Mouse (Mus musculus) ES-Bruce4 (cell line): Measurements from ENCODE around the gene Dbn1. TPM values are rescaled to one million over a fixed set of nuclear protein-coding genes. Genes with fewer than 3 reads are reported as not detected.
"Not testable (repeated sequence)": the region's sequence is repeated elsewhere in the genome, so short reads cannot be mapped to it uniquely, and the experiment has no call there.

Experiments used
- H3K27ac ChIP-seq: 2 replicates; pipeline ENCODE4 v1.5.1; 2012; ENCODE audit warnings: low read length, inconsistent platforms; ENCODE audit not compliant: insufficient read depth
- H3K27me3 ChIP-seq: 2 replicates; pipeline ENCODE4 v1.6.1; 2012; ENCODE audit warnings: mild to moderate bottlenecking, low read length, inconsistent platforms; ENCODE audit not compliant: control insufficient read depth, poor library complexity, insufficient read depth, severe bottlenecking
- H3K36me3 ChIP-seq: 2 replicates; pipeline ENCODE4 v1.6.1; 2012; ENCODE audit warnings: inconsistent platforms, mild to moderate bottlenecking, low read length, moderate library complexity; ENCODE audit not compliant: control insufficient read depth, poor library complexity, insufficient read depth, severe bottlenecking
- H3K4me1 ChIP-seq: one replicate; pipeline ENCODE4 v1.8.1; 2011; ENCODE audit warnings: low read length; ENCODE audit not compliant: control insufficient read depth, insufficient read depth
- H3K4me3 ChIP-seq: 2 replicates; pipeline ENCODE4 v1.5.1; 2011; ENCODE audit warnings: low read depth, mild to moderate bottlenecking, low read length
- H3K9ac ChIP-seq: 2 replicates; pipeline ENCODE4 v1.6.1; 2012; ENCODE audit warnings: low read depth, mild to moderate bottlenecking, inconsistent platforms; ENCODE audit not compliant: poor library complexity, severe bottlenecking
- H3K9me3 ChIP-seq: replicated peaks from 2 replicates; pipeline ENCODE4 v1.6.1; 2012; ENCODE audit warnings: mild to moderate bottlenecking, low read length, inconsistent platforms; ENCODE audit not compliant: control insufficient read depth, poor library complexity, insufficient read depth, severe bottlenecking
- CTCF ChIP-seq: IDR thresholded peaks from one replicate; pipeline ENCODE4 v1.8.1; 2011; ENCODE audit warnings: low read depth, low read length
- EP300 ChIP-seq: IDR thresholded peaks from 2 replicates; pipeline ENCODE4 v1.6.1; 2011; ENCODE audit warnings: low read depth, low read length; ENCODE audit not compliant: insufficient read depth
- POLR2A ChIP-seq: IDR thresholded peaks from one replicate; pipeline ENCODE4 v1.8.1; 2011; ENCODE audit warnings: low read length; ENCODE audit not compliant: insufficient read depth
- polyA plus RNA-seq: library from polyadenylated mRNA; stranded (reverse); fragments of >200 nt; gene quantifications from 2 replicates; pipeline ENCODE4 v1.2.4, GENCODE M21; 2011; ENCODE audit warnings: low read depth; ENCODE audit not compliant: missing spikeins, insufficient read depth, insufficient read length

Gene Dbn1
- polyA plus RNA-seq, 1 experiment: 43.6 TPM

DNA sequence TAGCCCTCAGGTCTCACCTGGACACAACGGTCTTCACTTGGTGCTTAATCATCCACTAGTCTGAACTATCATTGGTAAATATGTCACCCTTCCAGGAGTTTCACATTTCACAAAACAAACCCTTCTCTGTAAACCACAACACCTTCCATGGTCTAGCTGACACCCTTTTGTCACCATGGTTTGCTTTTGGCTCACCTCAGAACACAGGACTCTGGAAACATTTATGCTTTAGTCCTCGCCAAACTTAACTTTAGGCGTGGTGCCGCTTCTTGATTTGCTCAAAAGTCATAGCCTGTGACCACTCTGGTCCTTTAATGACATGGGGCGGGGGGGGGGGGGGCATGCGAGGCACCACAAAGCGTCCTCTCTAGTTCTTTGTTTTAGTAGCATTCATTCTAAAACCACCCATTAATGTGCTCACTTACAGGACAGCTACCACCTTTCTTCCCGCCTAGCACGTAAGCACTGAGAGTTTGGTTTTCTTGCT is 44.1 kb downstream of the Dbn1 start:
- Histone ChIP-seq H3K27ac (peak overlapping the region; percentile 73), H3K36me3 (no peaks in the 10 kb centered on the region), H3K9me3 (no peaks in the 10 kb centered on the region), H3K4me3 (peak overlapping the region; percentile 90), H3K9ac (peak overlapping the region; percentile 69), H3K4me1 (peaks cover 10% of the 10 kb centered on the region), H3K27me3 (no peaks in the 10 kb centered on the region)
- TF ChIP-seq POLR2A (no peak), EP300 (no peak), CTCF (no peak)

DNA sequence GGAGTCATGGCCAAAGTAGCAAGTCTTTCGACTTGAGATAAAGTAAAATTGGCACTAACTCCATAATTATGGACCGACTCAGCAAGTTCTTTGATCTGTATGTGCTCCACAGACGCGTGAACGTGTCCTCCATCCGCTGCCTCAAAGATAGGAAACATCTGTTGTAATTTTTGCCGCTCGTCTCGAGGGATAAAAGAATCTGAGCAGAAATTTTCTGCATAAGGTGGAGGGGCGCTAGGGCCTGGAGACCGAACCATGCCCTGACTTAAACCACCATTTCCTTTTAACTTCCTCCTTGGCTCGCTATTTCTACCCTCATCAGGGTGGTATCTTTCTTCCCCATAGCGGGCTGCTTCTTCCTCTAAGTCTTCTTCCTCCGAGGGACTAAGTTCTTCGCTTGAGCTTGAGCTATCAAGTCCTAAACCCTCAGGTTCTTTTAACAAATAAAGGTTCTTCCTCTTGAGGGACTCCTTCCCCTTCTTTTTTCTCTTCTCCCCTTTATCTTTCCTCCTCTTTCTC is 50.7 kb downstream of the Dbn1 start:
- not testable (repeated sequence) for H3K4me1 ChIP-seq, H3K9ac ChIP-seq, H3K4me3 ChIP-seq, H3K27me3 ChIP-seq, H3K27ac ChIP-seq, H3K9me3 ChIP-seq, H3K36me3 ChIP-seq

DNA sequence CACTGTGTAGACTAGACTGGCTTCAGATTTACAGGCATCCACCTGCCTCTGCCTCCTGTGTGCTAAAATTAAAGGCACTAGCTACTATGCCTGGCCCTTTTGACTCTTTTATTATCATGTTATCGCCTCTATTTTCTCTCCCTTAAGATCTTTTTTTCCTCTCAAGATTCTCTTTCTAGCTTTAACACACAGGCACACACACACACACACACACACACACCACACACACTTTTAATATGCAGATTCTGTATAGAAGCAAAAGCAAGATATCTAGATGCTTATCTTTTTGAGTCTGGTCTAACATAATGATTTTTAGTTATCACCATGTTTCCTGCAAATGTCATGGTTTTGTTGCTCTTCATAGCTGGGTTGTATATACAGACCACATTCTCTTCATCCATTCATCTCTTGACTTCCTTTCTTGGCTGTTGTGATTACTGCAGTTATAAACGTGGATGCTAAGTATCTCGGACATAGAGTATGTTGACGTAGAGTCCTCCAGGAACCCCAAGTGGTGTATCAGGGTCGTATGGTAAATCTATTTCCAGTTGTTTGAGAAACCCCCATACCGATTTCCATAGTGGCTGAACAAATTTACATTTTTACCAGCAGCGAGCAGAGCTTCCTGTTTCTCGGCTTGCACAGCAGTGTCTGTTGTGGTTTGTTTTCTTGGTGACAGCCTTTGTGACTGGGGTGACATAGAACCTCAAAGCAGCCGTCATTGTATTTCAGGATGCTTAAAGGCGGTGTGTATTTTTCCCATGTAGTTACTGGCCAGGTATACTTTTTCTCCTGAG is 55.8 kb downstream of the Dbn1 start:
- H3K9ac ChIP-seq: no peak overlapping the region
- TF ChIP-seq CTCF: no peak
- no peak for TF ChIP-seq POLR2A
- TF ChIP-seq EP300: no peak
- H3K27ac ChIP-seq: no peak overlapping the region
- H3K4me3 ChIP-seq: no peak overlapping the region
- H3K36me3 ChIP-seq: no peaks in the 10 kb centered on the region
- H3K27me3 ChIP-seq: no peaks in the 10 kb centered on the region
- H3K9me3 ChIP-seq: no peaks in the 10 kb centered on the region; the same call in 1 of the 2 replicates
- no peaks in the 10 kb centered on the region for H3K4me1 ChIP-seq

DNA sequence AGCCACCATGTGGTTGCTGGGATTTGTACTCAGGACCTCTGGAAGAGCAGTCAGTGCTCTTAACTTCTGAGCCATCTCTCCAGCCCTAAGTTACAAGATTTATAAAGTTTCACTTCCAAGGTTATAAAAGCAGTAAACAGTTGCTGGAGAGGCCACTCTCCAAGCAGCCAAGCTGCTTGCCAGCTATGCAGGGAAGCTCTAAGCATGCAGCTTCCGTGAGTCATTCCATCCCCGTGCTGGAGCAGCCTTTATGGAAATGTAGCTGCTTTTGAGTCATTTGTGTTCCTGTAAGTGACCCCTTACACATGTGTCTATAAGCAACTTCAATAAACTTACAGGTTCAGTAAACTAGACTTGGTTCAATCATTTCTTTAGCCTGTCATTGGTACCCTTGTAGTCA is 57.3 kb downstream of the Dbn1 start:
- H3K36me3 ChIP-seq: no peaks in the 10 kb centered on the region

DNA sequence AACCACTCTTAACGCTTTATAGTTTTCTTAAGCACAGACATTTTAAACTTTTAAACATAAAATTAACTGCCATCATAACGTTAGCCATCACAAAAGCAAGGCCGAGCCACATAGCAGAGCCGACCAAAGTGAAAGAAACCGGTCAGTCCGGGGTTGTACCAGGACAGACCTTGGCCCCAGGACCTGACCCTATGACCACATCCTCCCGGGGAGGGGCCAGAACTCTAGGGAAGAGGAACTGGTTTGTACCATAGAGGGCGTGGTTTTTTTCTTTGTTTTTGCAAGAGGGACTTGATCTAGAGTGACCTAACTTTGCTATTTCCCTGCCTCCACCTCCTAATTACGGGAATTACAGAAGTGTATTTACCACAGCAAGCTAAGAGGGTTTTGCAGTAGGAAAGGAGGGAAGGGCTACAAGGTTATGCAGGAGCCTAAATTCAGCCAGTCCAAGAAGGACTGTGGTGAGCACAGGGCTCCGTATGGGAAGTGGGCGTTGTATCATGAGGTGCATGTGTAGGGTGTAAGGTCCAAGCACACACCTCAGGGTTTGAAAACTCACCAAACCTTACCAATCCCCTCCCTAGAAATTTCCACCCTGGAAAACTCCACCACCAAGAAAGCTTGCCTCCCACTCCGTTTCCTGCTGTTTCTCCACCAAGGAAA is 58.6 kb downstream of the Dbn1 start:
- Histone ChIP-seq H3K4me1 (no peaks in the 10 kb centered on the region), H3K36me3 (no peaks in the 10 kb centered on the region), H3K27me3 (no peaks in the 10 kb centered on the region), H3K9ac (no peak overlapping the region), H3K4me3 (no peak overlapping the region), H3K9me3 (no peaks in the 10 kb centered on the region; the same call in 1 of the 2 replicates), H3K27ac (no peak overlapping the region)
- TF ChIP-seq EP300 (no peak), POLR2A (no peak), CTCF (no peak)

More for the DNA sequence above, 57.3 kb downstream of the Dbn1 start:
- Histone ChIP-seq H3K9me3 (no peaks in the 10 kb centered on the region; the same call in 1 of the 2 replicates), H3K4me3 (no peak overlapping the region), H3K9ac (no peak overlapping the region), H3K4me1 (no peaks in the 10 kb centered on the region), H3K27me3 (no peaks in the 10 kb centered on the region), H3K27ac (no peak overlapping the region)
- TF ChIP-seq POLR2A (no peak), EP300 (no peak), CTCF (no peak)

DNA sequence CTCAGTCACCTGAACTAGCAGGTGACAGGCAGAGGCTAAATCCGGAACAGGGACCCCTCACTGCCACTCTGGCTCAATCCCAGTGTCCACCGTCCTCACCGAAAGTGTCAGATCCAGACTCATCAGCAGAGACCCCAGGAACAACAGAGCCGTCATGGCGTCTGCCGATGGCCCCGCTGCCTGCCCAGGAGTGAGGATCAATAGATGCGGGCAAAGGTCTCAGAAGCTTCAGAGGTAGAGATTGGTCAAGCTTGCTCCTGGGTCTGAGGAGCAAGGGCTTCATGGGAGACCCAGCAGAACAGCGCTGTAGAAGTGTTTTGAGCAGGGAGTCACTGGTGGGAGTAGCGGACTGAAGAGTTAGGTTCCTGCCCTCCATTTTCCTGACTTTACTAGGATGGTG is 61.3 kb downstream of the Dbn1 start, which contains the start of gene F12:
TSS of gene F12 (minus strand) at position 181 of the 400 bp plus-strand sequence.
- H3K4me1 ChIP-seq: no peaks in the 10 kb centered on the region
- H3K27me3 ChIP-seq: no peaks in the 10 kb centered on the region
- H3K9me3 ChIP-seq: no peaks in the 10 kb centered on the region; the same call in 1 of the 2 replicates
- no peak within 1 kb of the TSS for H3K27ac ChIP-seq
- H3K4me3 ChIP-seq: no peak within 1 kb of the TSS
- H3K36me3 ChIP-seq: no peaks in the 10 kb centered on the region
- TF ChIP-seq EP300: no peak
- no peak for TF ChIP-seq CTCF
- no peak for TF ChIP-seq POLR2A
- H3K9ac ChIP-seq: no peak within 1 kb of the TSS

Other genes with a start within 250 kb of the Dbn1 start
- gene Prelid1, start 167.6 kb downstream of the Dbn1 start, polyA plus RNA-seq: 230 and 234 TPM in 2 replicates
- 40.5 and 42.8 TPM in 2 replicates for gene Rab24, start 166.2 kb downstream of the Dbn1 start, polyA plus RNA-seq
- gene Mxd3, start 158.3 kb downstream of the Dbn1 start, polyA plus RNA-seq: 5.1 and 6.5 TPM in 2 replicates
- 38.5 and 45.2 TPM in 2 replicates for gene Lman2, start 125.3 kb downstream of the Dbn1 start, polyA plus RNA-seq
- gene Rgs14, start 118.4 kb downstream of the Dbn1 start, polyA plus RNA-seq: 2.8 and 3.6 TPM in 2 replicates
- gene Slc34a1, start 89.9 kb downstream of the Dbn1 start, polyA plus RNA-seq: not detected in 2 replicates
- not detected in 2 replicates for gene Pfn3, start 72.9 kb downstream of the Dbn1 start, polyA plus RNA-seq
- gene F12, start 61.3 kb downstream of the Dbn1 start, polyA plus RNA-seq: not detected in 2 replicates
- 58.2 and 63.4 TPM in 2 replicates for gene Grk6, start 43.0 kb downstream of the Dbn1 start, polyA plus RNA-seq
- 3.1 and 3.4 TPM in 2 replicates for gene Prr7, start 23.8 kb downstream of the Dbn1 start, polyA plus RNA-seq
- 84.4 and 97.7 TPM in 2 replicates for gene Pdlim7, start 25.6 kb upstream of the Dbn1 start, polyA plus RNA-seq
- gene Dok3, start 41.2 kb upstream of the Dbn1 start, polyA plus RNA-seq: 0.39 and 1.0 TPM in 2 replicates
- gene Ddx41, start 48.5 kb upstream of the Dbn1 start, polyA plus RNA-seq: 55.2 and 63.9 TPM in 2 replicates
- gene Fam193b, start 83.0 kb upstream of the Dbn1 start, polyA plus RNA-seq: 41.8 and 47.7 TPM in 2 replicates
- gene Tmed9, start 85.6 kb upstream of the Dbn1 start, polyA plus RNA-seq: 94.2 and 95.2 TPM in 2 replicates
- 10.3 and 10.5 TPM in 2 replicates for gene B4galt7, start 111.8 kb upstream of the Dbn1 start, polyA plus RNA-seq
- gene Caml, start 134.9 kb upstream of the Dbn1 start, polyA plus RNA-seq: 22.6 and 26.3 TPM in 2 replicates
- gene Ddx46, start 146.9 kb upstream of the Dbn1 start, polyA plus RNA-seq: 103 and 113 TPM in 2 replicates
- gene B230219D22Rik, start 205.0 kb upstream of the Dbn1 start, polyA plus RNA-seq: 52.3 and 54.1 TPM in 2 replicates
- 16.6 and 18.8 TPM in 2 replicates for gene Txndc15, start 226.5 kb upstream of the Dbn1 start, polyA plus RNA-seq
- 15.3 and 16.5 TPM in 2 replicates for gene Pcbd2, start 239.3 kb upstream of the Dbn1 start, polyA plus RNA-seq